Mouse (Mus musculus) midbrain, embryonic 12.5 days (tissue): Measurements from ENCODE around the gene Mettl27. TPM values are rescaled to one million over a fixed set of nuclear protein-coding genes. Genes with fewer than 3 reads are reported as not detected.
"Not testable (repeated sequence)": the region's sequence is repeated elsewhere in the genome, so short reads cannot be mapped to it uniquely, and the experiment has no call there.

Experiments
- ATAC-seq: fragments of 200-750 bp; cut with Nextera tagmentation; 2 replicates; pipeline ENCODE4 v1.8.0; 2017; ENCODE audit warnings: low read depth, moderate TSS enrichment, moderate library complexity; ENCODE audit not compliant: low FRiP score
- H3K27ac ChIP-seq: fragments of 300-500 bp; sonication (generic); replicated peaks from 2 replicates; pipeline ENCODE4 v1.5.1; 2016; ENCODE audit warnings: mild to moderate bottlenecking
- H3K27me3 ChIP-seq: fragments of 300-500 bp; sonication (generic); 2 replicates; pipeline ENCODE4 v1.6.1; 2016; ENCODE audit warnings: mild to moderate bottlenecking
- H3K36me3 ChIP-seq: fragments of 300-500 bp; sonication (generic); 2 replicates; pipeline ENCODE4 v1.6.1; 2016
- H3K4me1 ChIP-seq: fragments of 300-500 bp; sonication (generic); 2 replicates; pipeline ENCODE4 v1.6.1; 2016
- H3K4me2 ChIP-seq: fragments of 300-500 bp; sonication (generic); replicated peaks from 2 replicates; pipeline ENCODE4 v1.6.1; 2016; ENCODE audit warnings: mild to moderate bottlenecking, moderate library complexity
- H3K4me3 ChIP-seq: fragments of 300-500 bp; sonication (generic); 2 replicates; pipeline ENCODE4 v1.5.1; 2016; ENCODE audit warnings: mild to moderate bottlenecking
- H3K9ac ChIP-seq: fragments of 300-500 bp; sonication (generic); replicated peaks from 2 replicates; pipeline ENCODE4 v1.6.1; 2016; ENCODE audit warnings: mild to moderate bottlenecking, moderate library complexity
- H3K9me3 ChIP-seq: fragments of 300-500 bp; sonication (generic); 2 replicates; pipeline ENCODE4 v1.6.1; 2016; ENCODE audit warnings: mild to moderate bottlenecking
- WGBS: fragments of 180-500 bp; shearing (Covaris S2); methylation state at CpG from one replicate; pipeline ENCODE4 v1.1.7; 2016; 5-methylcytosine and 5-hydroxymethylcytosine counted together
- polyA plus RNA-seq: library from polyadenylated mRNA; unstranded; fragments of >200 nt; fragmentation: Nextera tagmentation; extraction: Ambion mirVana; gene quantifications from 2 replicates; pipeline ENCODE4 v1.2.1, GENCODE M21; 2016

The Mettl27 gene
- polyA plus RNA-seq, 1 experiment from 2014 or later, result 9.5 TPM

- Histone ChIP-seq H3K9ac (no peak overlapping the region), H3K27me3 (peaks cover 19% of the 10 kb centered on the region), H3K4me2 (no peak overlapping the region), H3K27ac (no peak overlapping the region), H3K36me3 (no peaks in the 10 kb centered on the region), H3K4me3 (no peak overlapping the region), H3K4me1 (peaks cover 6% of the 10 kb centered on the region), H3K9me3 (no peaks in the 10 kb centered on the region)
- WGBS, result 53% methylated on average over 5 of the region's 5 CpGs
- ATAC-seq, result no peak
Observed at GRCm38 (mm10) chr5:134963546-134963945, 31.4 kb downstream of the Mettl27 start.

DNA sequence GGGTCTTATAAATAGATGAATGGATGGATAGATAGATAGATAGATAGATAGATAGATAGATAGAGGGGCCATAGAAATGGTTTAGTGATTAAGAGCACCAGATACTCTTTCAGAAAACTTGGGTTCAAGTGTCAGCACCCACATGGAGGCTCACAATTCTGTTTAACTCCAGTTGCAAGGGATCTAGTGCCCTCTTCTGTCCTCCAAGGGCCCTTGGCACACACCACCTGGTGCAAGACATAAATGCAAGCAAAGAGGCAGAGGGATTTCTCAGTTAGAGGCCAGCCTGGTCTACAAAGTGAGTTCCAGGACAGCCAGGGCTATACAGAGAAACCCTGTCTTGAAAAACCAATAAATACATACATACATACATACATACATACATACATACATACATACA, 32.5 kb downstream of the Mettl27 start:
- H3K4me1 ChIP-seq, H3K4me3 ChIP-seq, H3K9me3 ChIP-seq, H3K9ac ChIP-seq, H3K36me3 ChIP-seq, H3K4me2 ChIP-seq, ATAC-seq, H3K27ac ChIP-seq: not testable (repeated sequence)
- H3K27me3 ChIP-seq, result peaks cover 19% of the 10 kb centered on the region

GRCm38 (mm10) chr5:134965473-134965851, 33.3 kb downstream of the Mettl27 start:
- WGBS, result 4% methylated on average over 10 of the region's 10 CpGs
- Histone ChIP-seq H3K9ac (no peak overlapping the region), H3K27me3 (peaks cover 19% of the 10 kb centered on the region), H3K4me1 (peaks cover 6% of the 10 kb centered on the region), H3K27ac (no peak overlapping the region), H3K36me3 (no peaks in the 10 kb centered on the region), H3K9me3 (no peaks in the 10 kb centered on the region), H3K4me3 (peak overlapping the region; percentile 6; the same call in 1 of the 2 replicates), H3K4me2 (peak overlapping the region; percentile 40)
- no peak for ATAC-seq

DNA sequence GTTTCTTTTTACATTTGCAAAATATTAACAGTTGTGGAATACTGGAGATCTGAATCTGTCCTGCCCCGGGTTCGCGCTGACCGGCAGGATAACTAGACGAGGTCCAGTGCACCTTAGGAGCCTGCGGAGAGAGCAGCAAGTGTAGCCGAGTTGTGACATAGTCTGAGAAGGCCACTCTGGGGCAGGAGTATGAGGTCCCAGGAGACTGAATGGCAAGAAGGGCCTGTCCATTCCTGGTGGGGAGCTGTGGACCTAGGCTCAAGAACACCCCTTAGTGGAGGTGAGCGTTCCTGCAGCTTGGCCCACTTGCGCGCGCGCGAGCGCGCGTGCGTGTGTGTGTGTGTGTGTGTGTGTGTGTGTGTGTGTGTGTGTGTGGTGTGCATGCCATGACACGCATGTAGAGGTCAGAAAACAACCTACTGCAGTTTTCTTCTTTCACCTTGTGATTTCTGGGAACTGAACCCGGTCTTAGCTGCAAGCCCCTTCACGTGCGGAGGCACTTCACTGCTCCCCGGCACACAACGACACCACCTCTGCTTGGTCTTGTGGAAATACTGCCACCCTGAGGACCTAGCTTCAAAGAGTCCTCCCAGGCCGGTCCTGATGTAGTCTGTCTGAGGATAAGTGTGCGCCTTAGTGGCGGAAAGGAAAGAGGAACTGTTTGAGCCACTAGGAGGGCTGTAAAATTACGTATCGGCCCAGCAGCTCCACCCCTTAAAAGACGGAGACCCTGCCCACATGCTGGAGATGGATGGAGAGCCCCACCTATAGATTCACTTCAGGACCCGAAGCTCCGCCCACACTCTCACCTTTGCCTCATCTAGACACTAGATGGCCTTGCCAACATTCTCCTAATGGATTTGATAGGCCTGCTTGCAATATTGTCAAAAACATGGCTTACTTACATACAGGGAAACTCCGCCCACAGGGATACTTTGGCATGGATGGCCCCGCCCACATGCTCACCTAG, 34.0 kb downstream of the Mettl27 start:
- H3K9me3 ChIP-seq, result no peaks in the 10 kb centered on the region
- H3K4me1 ChIP-seq, result peaks cover 6% of the 10 kb centered on the region
- H3K4me2 ChIP-seq, result peak overlapping the region; percentile 40
- H3K36me3 ChIP-seq, result no peaks in the 10 kb centered on the region
- WGBS, result 4% methylated on average over 33 of the region's 33 CpGs
- H3K27me3 ChIP-seq, result peaks cover 19% of the 10 kb centered on the region
- H3K4me3 ChIP-seq, result peak overlapping the region; percentile 6
- H3K9ac ChIP-seq, result no peak overlapping the region
- ATAC-seq, result no peak
- H3K27ac ChIP-seq, result no peak overlapping the region

- Histone ChIP-seq H3K9ac (no peak overlapping the region), H3K4me2 (no peak overlapping the region), H3K27me3 (peaks cover 19% of the 10 kb centered on the region), H3K9me3 (no peaks in the 10 kb centered on the region), H3K27ac (no peak overlapping the region), H3K36me3 (no peaks in the 10 kb centered on the region), H3K4me1 (peaks cover 6% of the 10 kb centered on the region), H3K4me3 (no peak overlapping the region)
- no peak for ATAC-seq
- WGBS, result 77% methylated on average over 20 of the region's 20 CpGs
Observed at GRCm38 (mm10) chr5:134967164-134967944, 35.2 kb downstream of the Mettl27 start.

GRCm38 (mm10) chr5:134970671-134971070, 38.5 kb downstream of the Mettl27 start:
- ATAC-seq, result no peak
- H3K4me1 ChIP-seq, result peaks cover 6% of the 10 kb centered on the region; the same call in 1 of the 2 replicates
- H3K27ac ChIP-seq, result no peak overlapping the region

DNA sequence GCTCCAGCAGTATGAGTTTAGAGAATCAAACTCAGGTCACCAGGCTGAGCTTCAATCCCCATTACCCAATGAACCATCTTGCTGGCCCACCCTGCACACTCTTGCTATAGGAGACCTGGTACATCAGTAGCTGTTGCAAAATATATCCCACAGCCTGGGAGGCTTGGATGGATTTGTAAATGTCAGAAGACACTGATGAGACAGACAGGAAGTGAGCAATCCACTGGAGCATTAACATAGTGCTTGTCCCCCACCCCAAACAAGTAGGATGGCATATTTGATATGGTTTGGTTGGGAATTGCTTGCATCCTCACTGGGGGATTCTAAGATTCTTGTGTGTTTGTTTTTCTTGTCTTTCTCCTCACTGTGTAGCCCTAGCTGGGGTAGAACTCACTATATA, 40.9 kb downstream of the Mettl27 start:
- Histone ChIP-seq H3K27me3 (no peaks in the 10 kb centered on the region), H3K27ac (no peak overlapping the region), H3K36me3 (no peaks in the 10 kb centered on the region), H3K4me1 (no peaks in the 10 kb centered on the region), H3K9me3 (no peaks in the 10 kb centered on the region), H3K4me2 (no peak overlapping the region), H3K4me3 (no peak overlapping the region), H3K9ac (no peak overlapping the region)
- ATAC-seq, result no peak

More at GRCm38 (mm10) chr5:134970671-134971070, 38.5 kb downstream of the Mettl27 start:
- WGBS, result 88% methylated on average over 8 of the region's 8 CpGs
- Histone ChIP-seq H3K36me3 (no peaks in the 10 kb centered on the region), H3K9ac (no peak overlapping the region), H3K9me3 (no peaks in the 10 kb centered on the region), H3K27me3 (peaks cover 19% of the 10 kb centered on the region), H3K4me3 (no peak overlapping the region), H3K4me2 (no peak overlapping the region)

DNA sequence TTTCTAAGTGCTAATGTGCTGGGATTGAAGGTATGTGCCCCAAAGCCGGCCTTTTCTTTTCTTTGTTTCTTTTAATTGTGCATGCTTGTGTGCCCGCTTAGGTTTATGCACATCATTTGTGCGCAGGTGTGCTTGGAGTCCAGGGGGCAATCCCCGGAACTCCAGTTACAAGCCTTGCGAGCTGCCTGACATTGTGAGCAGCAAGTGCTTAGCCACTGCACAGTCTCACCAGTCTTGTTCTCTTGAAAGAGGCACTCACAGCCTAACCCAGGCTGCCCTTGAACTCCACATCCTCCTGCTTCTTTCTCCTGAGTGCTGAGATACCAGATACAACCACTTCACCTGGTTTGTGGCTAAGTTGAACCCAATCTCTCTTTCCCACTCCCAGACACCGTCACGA, 41.4 kb downstream of the Mettl27 start:
- WGBS, result 83% methylated on average over 7 of the region's 7 CpGs
- ATAC-seq, result no peak

GRCm38 (mm10) chr5:134974294-134974693, 42.1 kb downstream of the Mettl27 start:
- Histone ChIP-seq H3K27me3 (no peaks in the 10 kb centered on the region), H3K27ac (no peak overlapping the region), H3K4me1 (no peaks in the 10 kb centered on the region), H3K9me3 (no peaks in the 10 kb centered on the region), H3K9ac (no peak overlapping the region), H3K4me2 (no peak overlapping the region), H3K4me3 (no peak overlapping the region), H3K36me3 (no peaks in the 10 kb centered on the region)
- 74% methylated on average over 7 of the region's 7 CpGs for WGBS
- no peak for ATAC-seq

More for the DNA sequence above, 41.4 kb downstream of the Mettl27 start:
- Histone ChIP-seq H3K9ac (no peak overlapping the region), H3K27ac (no peak overlapping the region), H3K27me3 (no peaks in the 10 kb centered on the region), H3K4me1 (no peaks in the 10 kb centered on the region), H3K4me2 (no peak overlapping the region), H3K36me3 (no peaks in the 10 kb centered on the region), H3K4me3 (no peak overlapping the region), H3K9me3 (no peaks in the 10 kb centered on the region)

GRCm38 (mm10) chr5:134974921-134975320, 42.8 kb downstream of the Mettl27 start:
- no peak overlapping the region for H3K4me2 ChIP-seq
- no peak overlapping the region for H3K27ac ChIP-seq
- no peaks in the 10 kb centered on the region for H3K36me3 ChIP-seq
- H3K4me1 ChIP-seq, result no peaks in the 10 kb centered on the region
- no peak for ATAC-seq
- no peaks in the 10 kb centered on the region for H3K27me3 ChIP-seq
- no peak overlapping the region for H3K9ac ChIP-seq
- 50% methylated on average over 2 of the region's 2 CpGs for WGBS
- H3K4me3 ChIP-seq, result no peak overlapping the region
- H3K9me3 ChIP-seq, result no peaks in the 10 kb centered on the region

- no peak overlapping the region for H3K4me2 ChIP-seq
- no peak overlapping the region for H3K4me3 ChIP-seq
- ATAC-seq, result no peak
- H3K9ac ChIP-seq, result no peak overlapping the region
- 88% methylated on average over 2 of the region's 2 CpGs for WGBS
- no peak overlapping the region for H3K27ac ChIP-seq
- no peaks in the 10 kb centered on the region for H3K36me3 ChIP-seq
- H3K27me3 ChIP-seq, result no peaks in the 10 kb centered on the region
- no peaks in the 10 kb centered on the region for H3K4me1 ChIP-seq
- H3K9me3 ChIP-seq, result no peaks in the 10 kb centered on the region
Observed at GRCm38 (mm10) chr5:134976164-134976563, 44.0 kb downstream of the Mettl27 start.

- Histone ChIP-seq H3K4me2 (no peak overlapping the region), H3K36me3 (no peaks in the 10 kb centered on the region), H3K27me3 (no peaks in the 10 kb centered on the region), H3K9me3 (no peaks in the 10 kb centered on the region), H3K27ac (no peak overlapping the region), H3K4me3 (no peak overlapping the region), H3K9ac (no peak overlapping the region), H3K4me1 (no peaks in the 10 kb centered on the region)
- ATAC-seq, result no peak
- 86% methylated on average over 14 of the region's 14 CpGs for WGBS
Observed at GRCm38 (mm10) chr5:134976577-134977250, 44.5 kb downstream of the Mettl27 start.
